Mouse (Mus musculus): Measurements from ENCODE around the gene Rhd. TPM values are rescaled to one million over a fixed set of nuclear protein-coding genes. Genes with fewer than 3 reads are reported as not detected.

Rhd gene
- polyA plus RNA-seq, 2 experiments: 3.6 to 4.1 TPM

DNA sequence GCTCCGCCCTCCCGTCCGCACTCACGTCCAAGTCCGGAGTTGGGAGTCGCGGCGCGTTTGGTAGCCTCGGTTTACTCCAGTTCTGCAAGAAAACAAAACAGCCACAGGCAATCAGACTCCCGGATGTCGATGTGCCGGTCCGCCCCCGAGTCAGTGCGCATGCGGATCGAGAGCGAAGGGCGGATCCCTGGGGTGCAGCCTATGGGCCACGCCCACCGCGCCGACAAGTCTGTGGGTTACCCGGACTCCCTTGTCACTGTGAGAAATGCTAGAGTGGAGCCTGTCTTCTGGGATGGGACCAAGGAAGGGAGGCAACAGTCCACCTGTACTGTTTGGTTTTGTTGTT lies 50.5 kb downstream of the Rhd start, which contains the start of gene Tmem50a:
Tmem50a (minus strand) TSS at position 161 of the 346 bp plus-strand sequence.
- ATAC-seq (ENCODE audit: low FRiP score, low read depth): peak; percentile 94
- Histone ChIP-seq H3K27ac (replicated peaks; ENCODE audit: low read depth, low read length) (peak within 1 kb of the TSS; percentile 73), H3K9me3 (ENCODE audit: control insufficient read depth, low read length) (no peaks in the 10 kb centered on the region), H3K4me1 (ENCODE audit: control insufficient read depth, insufficient read depth, low read length) (peaks cover 4% of the 10 kb centered on the region), H3K4me2 (replicated peaks; ENCODE audit: low read depth, low read length, severe bottlenecking) (peak within 1 kb of the TSS; percentile 54), H3K27me3 (ENCODE audit: control insufficient read depth, insufficient read depth, low read length) (no peaks in the 10 kb centered on the region), H3K36me3 (ENCODE audit: control insufficient read depth, insufficient read depth, low read length) (peaks cover 15% of the 10 kb centered on the region), H3K9ac (ENCODE audit: low read depth, low read length, severe bottlenecking) (peak within 1 kb of the TSS; percentile 76), H3K4me3 (replicated peaks; ENCODE audit: low read length) (peak within 1 kb of the TSS; percentile 76)
- WGBS: 0% methylated on average over 21 of the region's 25 CpGs
- peak; percentile 92 for DNase-seq (ENCODE audit: low spot score)
- TF ChIP-seq POLR2A (IDR thresholded peaks at IDR 0.05; ENCODE audit: borderline replicate concordance, extremely low read depth, insufficient read depth, insufficient read length): peak; percentile 66; the same call in 1 of the 2 replicates

DNA sequence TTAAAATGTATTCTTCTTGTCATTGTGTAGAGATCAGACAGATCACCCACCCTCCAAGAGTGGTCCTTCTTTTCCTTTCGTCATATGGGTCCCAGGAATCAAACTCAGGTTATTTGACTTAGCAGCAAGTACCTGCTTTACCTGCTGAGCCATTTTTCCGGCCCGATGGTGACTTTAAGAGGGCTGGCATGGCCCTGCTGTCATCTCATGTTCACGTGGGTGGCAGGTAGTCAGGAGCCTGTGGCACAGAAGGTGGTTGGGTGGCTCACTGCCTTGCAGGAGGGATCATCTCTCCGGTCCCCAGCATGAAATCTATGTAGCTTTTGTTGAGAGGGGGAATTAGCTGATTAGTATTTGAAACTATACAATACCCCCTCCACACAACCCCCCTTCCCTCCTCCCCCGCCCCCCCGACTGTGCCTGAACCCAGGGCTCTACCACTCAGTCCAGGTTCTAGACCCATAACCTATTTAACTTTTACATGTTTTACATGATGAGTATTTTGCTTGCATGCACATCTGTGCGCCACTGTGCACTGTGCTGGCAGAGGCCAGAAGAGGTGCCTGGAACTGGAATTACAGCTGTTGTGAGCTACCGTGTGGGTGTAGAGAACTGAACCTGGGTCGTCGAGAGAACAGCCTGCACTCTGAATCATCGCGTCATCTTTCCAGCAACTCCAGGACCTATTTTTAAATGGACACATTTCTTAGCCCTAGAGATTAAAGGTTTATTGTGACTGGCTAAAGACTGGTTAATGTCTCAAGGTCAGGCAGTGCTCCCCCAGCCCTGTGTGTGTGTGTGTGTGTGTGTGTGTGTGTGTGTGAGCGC lies 51.1 kb downstream of the Rhd start:
- H3K27me3 ChIP-seq (ENCODE audit: control insufficient read depth, insufficient read depth, low read length): no peaks in the 10 kb centered on the region
- WGBS: 54% methylated on average over 14 of the region's 14 CpGs
- no peak for DNase-seq (ENCODE audit: low spot score)

DNA sequence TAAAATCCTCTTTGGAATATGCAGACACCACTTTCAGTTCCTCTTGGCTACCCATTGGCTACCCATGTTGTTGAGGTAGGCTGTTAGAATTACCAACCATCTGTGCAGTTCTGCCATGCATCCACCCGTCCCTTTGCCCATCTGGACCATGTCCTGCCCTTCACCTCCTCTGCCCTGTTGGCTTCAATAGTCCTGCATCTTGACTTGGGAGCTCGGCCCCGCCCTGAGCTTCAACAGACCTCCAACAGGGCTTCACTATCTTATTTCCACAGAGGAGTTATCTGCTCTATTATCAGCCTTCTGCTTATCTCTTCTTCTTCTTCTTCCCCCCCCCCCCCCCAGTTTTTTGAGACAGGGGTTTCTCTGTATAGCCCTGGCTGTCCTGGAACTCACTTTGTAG lies 52.9 kb downstream of the Rhd start:
- WGBS: 70% methylated on average over 3 of the region's 3 CpGs
- ATAC-seq (ENCODE audit: low FRiP score, low read depth): no peak
- H3K9me3 ChIP-seq (ENCODE audit: control insufficient read depth, low read length): no peaks in the 10 kb centered on the region

More for the DNA sequence above, 51.1 kb downstream of the Rhd start:
- H3K9me3 ChIP-seq (ENCODE audit: control insufficient read depth, low read length): no peaks in the 10 kb centered on the region
- H3K4me3 ChIP-seq (replicated peaks; ENCODE audit: low read length): peak overlapping the region; percentile 76
- ATAC-seq (ENCODE audit: low FRiP score, low read depth): no peak; the same call in 1 of the 2 replicates
- peaks cover 4% of the 10 kb centered on the region for H3K4me1 ChIP-seq (ENCODE audit: control insufficient read depth, insufficient read depth, low read length)
- peak overlapping the region; percentile 76; the same call in 1 of the 2 replicates for H3K9ac ChIP-seq (ENCODE audit: low read depth, low read length, severe bottlenecking)
- no peak for TF ChIP-seq POLR2A (IDR thresholded peaks at IDR 0.05; ENCODE audit: borderline replicate concordance, extremely low read depth, insufficient read depth, insufficient read length)
- no peak overlapping the region for H3K27ac ChIP-seq (replicated peaks; ENCODE audit: low read depth, low read length)
- H3K4me2 ChIP-seq (replicated peaks; ENCODE audit: low read depth, low read length, severe bottlenecking): peak overlapping the region; percentile 54
- H3K36me3 ChIP-seq (ENCODE audit: control insufficient read depth, insufficient read depth, low read length): peaks cover 13% of the 10 kb centered on the region; the same call in 1 of the 2 replicates

DNA sequence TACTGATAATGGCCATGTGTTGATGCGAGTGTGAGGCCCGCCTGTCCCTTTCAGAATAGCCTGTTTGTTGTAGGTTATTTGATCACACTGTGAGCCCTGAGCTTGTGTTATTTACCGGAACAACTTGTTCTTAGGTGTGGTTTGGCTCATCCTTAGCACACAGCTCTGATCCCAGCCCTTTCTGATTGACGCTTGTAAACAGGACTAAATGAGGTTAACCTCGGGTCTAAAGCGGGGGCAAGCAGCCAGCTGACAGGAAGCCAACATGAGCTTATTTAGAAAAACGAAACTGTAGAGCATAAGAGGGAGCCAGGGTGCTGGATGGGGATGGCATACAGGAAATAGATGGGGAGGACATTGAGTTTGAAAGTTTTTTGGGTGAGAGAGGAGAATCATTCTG lies 54.0 kb downstream of the Rhd start:
- no peak for DNase-seq (ENCODE audit: low spot score)
- no peaks in the 10 kb centered on the region for H3K27me3 ChIP-seq (ENCODE audit: control insufficient read depth, insufficient read depth, low read length)
- no peaks in the 10 kb centered on the region for H3K9me3 ChIP-seq (ENCODE audit: control insufficient read depth, low read length)
- H3K27ac ChIP-seq (replicated peaks; ENCODE audit: low read depth, low read length): no peak overlapping the region
- no peak for ATAC-seq (ENCODE audit: low FRiP score, low read depth)
- peaks cover 4% of the 10 kb centered on the region for H3K4me1 ChIP-seq (ENCODE audit: control insufficient read depth, insufficient read depth, low read length)
- no peaks in the 10 kb centered on the region for H3K36me3 ChIP-seq (ENCODE audit: control insufficient read depth, insufficient read depth, low read length)
- no peak for TF ChIP-seq POLR2A (IDR thresholded peaks at IDR 0.05; ENCODE audit: borderline replicate concordance, extremely low read depth, insufficient read depth, insufficient read length)
- no peak overlapping the region for H3K9ac ChIP-seq (ENCODE audit: low read depth, low read length, severe bottlenecking)
- H3K4me3 ChIP-seq (replicated peaks; ENCODE audit: low read length): no peak overlapping the region
- H3K4me2 ChIP-seq (replicated peaks; ENCODE audit: low read depth, low read length, severe bottlenecking): no peak overlapping the region
- 56% methylated on average over 7 of the region's 7 CpGs for WGBS

More for the DNA sequence above, 52.9 kb downstream of the Rhd start:
- TF ChIP-seq POLR2A (IDR thresholded peaks at IDR 0.05; ENCODE audit: borderline replicate concordance, extremely low read depth, insufficient read depth, insufficient read length): no peak
- no peak overlapping the region for H3K4me2 ChIP-seq (replicated peaks; ENCODE audit: low read depth, low read length, severe bottlenecking)
- H3K4me1 ChIP-seq (ENCODE audit: control insufficient read depth, insufficient read depth, low read length): peaks cover 4% of the 10 kb centered on the region
- peaks cover 7% of the 10 kb centered on the region; the same call in 1 of the 2 replicates for H3K36me3 ChIP-seq (ENCODE audit: control insufficient read depth, insufficient read depth, low read length)
- DNase-seq (ENCODE audit: low spot score): no peak
- no peak overlapping the region for H3K4me3 ChIP-seq (replicated peaks; ENCODE audit: low read length)
- H3K9ac ChIP-seq (ENCODE audit: low read depth, low read length, severe bottlenecking): no peak overlapping the region
- H3K27ac ChIP-seq (replicated peaks; ENCODE audit: low read depth, low read length): no peak overlapping the region
- H3K27me3 ChIP-seq (ENCODE audit: control insufficient read depth, insufficient read depth, low read length): no peaks in the 10 kb centered on the region

DNA sequence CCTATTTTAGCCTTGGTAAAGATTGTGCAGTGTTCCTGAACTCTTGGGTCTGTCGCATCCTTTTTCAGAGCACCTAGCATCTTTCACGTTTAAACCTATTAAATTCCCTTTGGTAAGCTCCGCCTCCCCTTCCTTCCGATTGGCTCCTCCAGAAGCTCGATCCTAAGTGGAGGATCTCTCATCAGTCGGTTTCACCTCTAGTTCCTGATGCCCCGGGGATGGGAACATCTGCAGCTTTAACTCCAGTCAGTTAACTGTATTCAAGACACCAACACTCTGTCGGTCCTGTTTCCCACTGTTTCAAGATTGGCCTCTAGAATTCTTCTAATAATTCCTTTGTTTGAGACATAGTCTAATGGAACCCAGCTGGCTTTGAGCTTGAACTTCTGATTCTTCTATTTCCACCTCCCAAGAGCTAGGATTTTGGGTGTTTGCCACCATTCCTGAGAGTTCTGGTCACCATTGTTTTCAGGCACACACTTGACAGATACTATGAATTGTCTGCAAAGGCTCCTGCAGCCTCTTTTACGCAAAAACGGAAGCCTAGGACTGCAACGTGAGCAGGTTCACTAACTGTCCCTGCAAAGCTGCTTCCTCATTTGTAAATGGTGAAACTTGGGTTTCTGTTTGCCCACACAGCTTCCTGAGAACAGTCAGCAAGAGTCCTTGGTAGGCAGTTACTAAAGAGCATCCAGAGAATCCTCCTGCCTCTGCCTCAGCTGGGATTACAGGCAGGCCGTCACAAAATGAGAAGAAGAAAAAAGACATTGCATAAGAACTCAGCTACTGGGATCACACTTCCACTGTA lies 55.6 kb downstream of the Rhd start:
- no peak for DNase-seq (ENCODE audit: low spot score)
- no peaks in the 10 kb centered on the region for H3K9me3 ChIP-seq (ENCODE audit: control insufficient read depth, low read length)

More for the DNA sequence above, 55.6 kb downstream of the Rhd start:
- Histone ChIP-seq H3K36me3 (ENCODE audit: control insufficient read depth, insufficient read depth, low read length) (peaks cover 7% of the 10 kb centered on the region), H3K9ac (ENCODE audit: low read depth, low read length, severe bottlenecking) (no peak overlapping the region), H3K27ac (replicated peaks; ENCODE audit: low read depth, low read length) (no peak overlapping the region), H3K4me3 (replicated peaks; ENCODE audit: low read length) (no peak overlapping the region), H3K27me3 (ENCODE audit: control insufficient read depth, insufficient read depth, low read length) (no peaks in the 10 kb centered on the region), H3K4me2 (replicated peaks; ENCODE audit: low read depth, low read length, severe bottlenecking) (no peak overlapping the region), H3K4me1 (ENCODE audit: control insufficient read depth, insufficient read depth, low read length) (peaks cover 7% of the 10 kb centered on the region)
- no peak for TF ChIP-seq POLR2A (IDR thresholded peaks at IDR 0.05; ENCODE audit: borderline replicate concordance, extremely low read depth, insufficient read depth, insufficient read length)
- 41% methylated on average over 12 of the region's 12 CpGs for WGBS
- no peak for ATAC-seq (ENCODE audit: low FRiP score, low read depth)
